Mouse (Mus musculus) urinary bladder, postnatal 36 days (tissue): Measurements from ENCODE around the gene Mybpc2.

Experiments used
- DNase-seq, 2 experiments: peaks; one replicate each; pipeline ENCODE4 v3.0.0; 2022; ENCODE audit warnings: low spot score in 2 of 2, mixed read lengths in 1 of 2

Mybpc2 gene

DNA sequence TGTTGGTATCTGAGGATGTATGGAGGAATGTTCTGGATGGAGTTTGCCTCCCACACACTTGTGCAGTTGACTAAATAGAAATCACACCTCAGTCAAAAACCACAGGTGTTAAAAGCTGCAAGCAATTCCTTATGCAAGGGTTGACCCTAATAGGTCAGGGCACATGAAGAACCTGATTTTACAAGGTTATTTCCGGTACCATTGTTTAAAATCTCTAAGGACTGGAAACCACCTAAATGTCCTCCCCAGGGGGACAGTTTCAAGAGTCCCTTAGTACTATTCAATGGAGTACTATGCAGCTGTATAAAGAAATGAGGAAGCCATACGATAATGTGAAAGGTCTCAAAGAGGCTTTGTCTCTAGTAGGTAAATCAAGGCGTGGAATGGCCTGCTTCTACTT, 21.8 kb upstream of the Mybpc2 start:
- no peak for DNase-seq

- DNase-seq, result no peak
Measured at GRCm38 (mm10) chr7:44543071-44543470, 18.6 kb upstream of the Mybpc2 start.

DNA sequence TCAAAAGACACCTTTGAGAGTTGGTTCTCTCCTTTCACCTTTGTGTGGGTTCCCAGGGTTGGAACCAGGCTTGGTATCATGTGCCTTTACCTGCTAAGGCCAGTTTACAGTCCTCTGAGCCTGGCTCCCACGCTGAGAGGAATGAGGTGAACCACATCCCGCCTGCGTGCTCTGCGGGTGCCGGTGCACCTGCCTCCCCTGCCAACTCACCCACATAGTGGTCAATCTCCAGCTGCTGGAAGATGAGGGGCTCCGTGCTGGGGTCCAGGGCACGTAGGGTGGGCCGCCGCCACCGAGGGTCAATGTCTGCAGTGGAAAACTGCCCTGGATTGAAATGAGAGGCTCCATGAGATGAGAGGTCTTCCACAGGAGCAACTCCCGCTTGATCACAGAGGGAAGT, 18.1 kb upstream of the Mybpc2 start:
- DNase-seq, result no peak

DNA sequence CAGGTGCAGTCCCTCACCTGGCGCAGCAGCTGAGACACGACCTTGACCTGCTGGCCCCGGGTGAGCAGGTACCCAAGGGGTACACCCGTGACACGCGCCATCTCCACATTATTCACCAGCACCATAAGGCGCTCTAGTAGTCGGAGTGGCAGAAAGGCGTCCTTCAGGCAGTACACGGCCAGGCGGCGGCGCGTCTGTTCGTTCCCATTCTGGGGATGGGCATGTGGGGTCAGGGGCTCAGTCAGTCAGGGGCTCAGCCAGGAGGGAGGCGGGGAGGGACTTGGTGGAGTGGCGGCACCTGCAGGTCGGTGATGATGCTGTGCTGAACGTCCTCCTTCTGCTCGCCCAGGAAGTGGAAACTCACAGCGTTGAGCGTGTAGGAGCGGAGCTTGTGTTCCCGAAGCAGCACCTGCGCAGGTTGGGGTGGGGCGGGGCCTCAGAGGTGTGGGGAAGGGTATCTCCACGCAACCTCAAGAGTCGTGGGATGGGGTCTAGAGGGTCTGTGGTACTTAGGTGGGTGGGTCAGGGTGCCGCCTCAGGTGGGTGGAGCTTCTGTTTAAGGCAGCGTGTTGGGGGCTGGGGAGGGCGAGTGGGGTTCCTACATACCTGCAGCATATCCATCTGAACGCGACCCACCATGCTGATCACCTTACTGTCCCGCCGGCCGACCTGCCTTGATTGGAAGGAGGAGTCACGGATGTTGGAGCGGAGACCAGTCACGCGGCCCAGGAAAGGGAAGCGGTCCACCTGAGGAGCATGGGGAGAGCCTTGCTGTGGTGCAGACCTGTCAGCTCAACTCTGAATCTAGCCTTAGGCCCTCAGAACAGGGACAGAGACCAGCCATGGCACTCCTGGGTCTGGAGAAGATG, 14.5 kb upstream of the Mybpc2 start:
- DNase-seq, result no peak

DNA sequence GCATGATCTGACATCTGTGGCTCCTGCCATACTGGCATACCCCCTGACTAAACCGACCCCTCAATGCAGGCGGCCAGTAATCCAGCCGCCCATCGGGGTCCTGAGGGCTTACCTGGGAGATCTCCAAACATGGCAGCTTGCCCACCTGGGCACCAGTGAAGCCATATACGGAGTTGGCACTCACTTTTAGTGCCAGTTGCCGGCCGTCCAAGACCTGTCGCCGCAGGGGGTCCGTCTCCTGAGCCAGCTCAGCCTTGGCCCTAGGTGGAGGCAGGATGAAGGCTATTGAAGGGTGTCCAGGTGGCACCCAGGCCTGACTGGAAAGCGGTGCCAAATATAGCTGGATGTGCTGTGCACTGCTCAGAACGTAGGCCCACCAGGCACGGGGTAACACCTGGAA, 13.0 kb upstream of the Mybpc2 start:
- DNase-seq, result no peak

GRCm38 (mm10) chr7:44537009-44537408, 12.6 kb upstream of the Mybpc2 start:
- DNase-seq, result no peak

GRCm38 (mm10) chr7:44536590-44536968, 12.1 kb upstream of the Mybpc2 start:
- DNase-seq, result no peak

GRCm38 (mm10) chr7:44535657-44536589, 11.5 kb upstream of the Mybpc2 start:
- no peak for DNase-seq

DNA sequence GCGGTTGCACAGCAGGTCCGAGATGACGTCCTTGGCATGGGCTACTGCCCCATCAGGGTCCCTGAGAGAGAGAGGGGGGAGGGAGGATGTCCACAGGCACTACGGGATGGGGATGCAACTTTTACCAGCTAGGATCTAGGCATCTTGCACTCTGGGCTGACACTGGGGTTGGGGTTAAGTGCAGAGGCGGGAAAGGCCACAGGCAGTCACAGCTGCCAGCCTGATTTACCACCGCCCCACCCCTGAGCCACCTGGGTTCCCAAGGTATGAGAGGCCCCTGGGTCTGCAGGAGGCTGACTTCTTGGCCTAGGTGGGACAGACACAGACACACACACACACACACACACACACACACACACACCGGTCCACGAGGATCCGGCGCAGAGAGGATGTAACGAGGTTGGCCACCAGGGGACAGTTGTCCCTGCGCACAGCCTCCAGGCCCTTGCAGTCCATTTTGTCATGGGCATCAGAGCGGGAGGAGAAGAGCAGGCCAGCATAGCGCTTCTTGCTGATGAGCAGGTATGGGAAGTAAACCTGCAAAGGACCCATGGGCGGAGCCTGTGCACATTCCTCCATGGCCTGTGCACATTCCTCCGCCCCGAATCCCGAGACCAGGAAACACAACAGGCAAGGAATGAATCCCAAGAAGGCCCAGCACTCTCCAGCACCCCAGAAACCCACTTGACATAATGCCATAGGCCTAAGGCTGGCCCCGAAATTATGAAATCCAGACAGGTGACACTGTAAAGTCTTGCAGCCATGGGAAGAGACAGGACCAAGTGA, 10.4 kb upstream of the Mybpc2 start:
- no peak for DNase-seq

DNA sequence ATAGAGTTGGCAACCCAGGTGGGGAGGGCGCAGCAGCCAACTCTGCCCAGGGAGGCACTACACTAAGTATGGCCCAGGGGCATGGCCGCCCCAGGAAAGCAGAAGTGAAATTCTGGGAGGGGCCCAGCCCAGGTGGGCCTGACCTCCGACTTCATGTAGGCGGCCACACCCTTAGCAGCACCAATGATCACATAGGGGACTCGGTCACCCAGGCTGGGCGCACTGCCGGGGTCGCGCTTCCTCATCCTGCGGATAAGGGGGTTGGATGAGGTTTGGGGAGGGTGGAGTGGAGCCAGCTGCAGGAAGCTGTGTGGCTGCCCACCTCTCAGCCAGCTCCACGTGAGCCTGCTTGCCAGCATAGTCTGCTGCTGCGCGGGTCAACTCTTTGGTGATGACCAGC, 9.8 kb upstream of the Mybpc2 start:
- no peak for DNase-seq

DNA sequence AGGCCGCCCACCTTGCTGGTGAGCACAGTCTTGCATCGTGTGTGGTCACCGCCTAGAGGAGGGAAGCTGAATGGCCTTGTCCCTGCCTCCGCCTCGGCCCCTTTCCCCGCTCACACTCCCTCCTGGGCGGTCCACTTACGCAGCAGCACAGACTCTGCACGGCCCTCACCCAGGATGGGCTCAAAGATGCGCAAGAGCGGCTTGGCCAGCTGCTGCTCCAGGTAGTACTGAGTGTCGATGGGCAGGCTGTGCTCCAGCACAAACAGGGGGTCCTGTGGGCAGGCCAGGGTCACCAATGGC, 9.2 kb upstream of the Mybpc2 start:
- DNase-seq, result no peak

DNA sequence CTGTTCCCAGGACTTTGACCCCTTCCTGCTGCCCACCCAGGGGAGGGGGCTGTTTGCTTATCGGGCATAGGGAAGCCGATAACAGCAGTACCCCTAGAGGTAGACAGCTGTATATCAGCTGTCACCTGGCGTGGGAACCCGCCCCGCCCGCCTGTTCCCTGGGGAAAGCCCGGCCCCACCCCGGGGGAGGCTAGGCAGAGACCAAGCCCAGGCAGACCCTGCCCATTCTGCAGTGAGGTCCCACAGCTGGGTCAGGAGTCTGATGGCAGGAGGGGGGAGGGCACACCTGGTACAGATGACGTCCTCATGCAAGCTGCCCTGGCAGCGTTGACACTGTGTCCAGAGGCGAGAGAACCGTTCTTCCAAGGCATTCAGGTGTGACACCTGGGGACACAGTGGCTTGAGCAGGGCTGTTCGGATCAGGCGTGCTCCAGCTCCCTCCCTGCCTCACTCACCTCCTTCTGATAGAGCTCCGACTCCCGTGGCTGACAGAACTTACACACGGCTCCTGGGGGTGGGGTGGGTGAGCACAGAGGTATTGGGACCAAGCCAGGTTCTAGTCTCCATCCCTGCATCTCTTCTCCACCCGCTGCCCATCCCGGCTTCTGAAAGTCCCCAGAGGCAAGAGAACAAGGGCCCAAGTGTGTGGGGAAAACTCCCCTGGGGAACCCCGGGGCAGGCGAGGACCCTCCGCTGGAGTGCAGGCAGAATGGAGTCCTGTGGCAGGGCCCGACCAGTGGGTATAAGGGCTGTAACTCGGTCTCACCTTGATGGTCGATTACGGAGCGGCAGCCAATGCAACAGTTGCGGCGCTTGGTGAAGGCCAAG, 8.7 kb upstream of the Mybpc2 start:
- no peak for DNase-seq

GRCm38 (mm10) chr7:44531946-44532732, 7.7 kb upstream of the Mybpc2 start, which contains the start of gene Spib:
Gene Spib, minus strand, starts transcription at chr7:44532071.
- no peak for DNase-seq

DNA sequence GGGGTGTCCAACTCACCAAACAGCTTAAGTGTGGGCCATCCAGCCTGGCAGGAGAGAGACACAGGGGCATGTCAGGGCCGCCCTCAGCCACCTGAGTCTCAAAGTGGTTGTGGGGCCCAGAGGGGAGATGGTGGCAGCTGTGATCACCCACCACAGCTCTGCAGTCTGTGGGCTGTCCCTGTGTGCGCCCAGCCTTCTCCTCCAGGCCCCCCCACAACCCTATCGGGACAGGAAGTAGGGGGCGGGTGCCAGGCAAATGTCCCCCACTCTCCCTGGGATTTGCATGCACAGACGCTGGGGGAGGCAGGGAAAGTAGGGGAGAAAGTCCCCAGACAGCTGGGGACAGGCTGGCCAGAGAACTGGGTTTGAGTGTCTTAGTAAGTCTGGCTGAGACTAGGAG, 6.8 kb upstream of the Mybpc2 start:
- DNase-seq, result no peak

- DNase-seq, result no peak
Measured at GRCm38 (mm10) chr7:44530507-44530906, 6.1 kb upstream of the Mybpc2 start.

DNA sequence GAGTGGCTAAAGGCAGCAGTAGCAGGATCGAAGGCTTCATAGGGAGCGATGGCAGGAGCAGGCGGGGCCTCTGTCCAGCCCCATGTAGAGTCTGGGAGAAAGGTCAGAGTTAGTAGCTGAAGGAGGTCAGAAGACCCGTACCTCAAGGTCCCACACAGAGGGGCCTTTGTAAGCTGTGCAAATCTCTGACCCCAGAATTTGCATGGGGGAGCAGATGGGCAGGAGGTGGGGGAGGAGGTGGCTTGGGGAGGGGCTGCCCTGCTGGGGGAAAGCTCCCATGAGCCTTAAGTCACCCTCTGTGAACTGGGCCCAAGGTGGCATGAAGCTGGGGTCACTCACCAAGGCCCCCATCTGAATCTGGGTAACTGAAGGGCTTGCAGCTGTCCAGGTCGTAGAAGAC, 5.1 kb upstream of the Mybpc2 start:
- DNase-seq, result no peak

DNA sequence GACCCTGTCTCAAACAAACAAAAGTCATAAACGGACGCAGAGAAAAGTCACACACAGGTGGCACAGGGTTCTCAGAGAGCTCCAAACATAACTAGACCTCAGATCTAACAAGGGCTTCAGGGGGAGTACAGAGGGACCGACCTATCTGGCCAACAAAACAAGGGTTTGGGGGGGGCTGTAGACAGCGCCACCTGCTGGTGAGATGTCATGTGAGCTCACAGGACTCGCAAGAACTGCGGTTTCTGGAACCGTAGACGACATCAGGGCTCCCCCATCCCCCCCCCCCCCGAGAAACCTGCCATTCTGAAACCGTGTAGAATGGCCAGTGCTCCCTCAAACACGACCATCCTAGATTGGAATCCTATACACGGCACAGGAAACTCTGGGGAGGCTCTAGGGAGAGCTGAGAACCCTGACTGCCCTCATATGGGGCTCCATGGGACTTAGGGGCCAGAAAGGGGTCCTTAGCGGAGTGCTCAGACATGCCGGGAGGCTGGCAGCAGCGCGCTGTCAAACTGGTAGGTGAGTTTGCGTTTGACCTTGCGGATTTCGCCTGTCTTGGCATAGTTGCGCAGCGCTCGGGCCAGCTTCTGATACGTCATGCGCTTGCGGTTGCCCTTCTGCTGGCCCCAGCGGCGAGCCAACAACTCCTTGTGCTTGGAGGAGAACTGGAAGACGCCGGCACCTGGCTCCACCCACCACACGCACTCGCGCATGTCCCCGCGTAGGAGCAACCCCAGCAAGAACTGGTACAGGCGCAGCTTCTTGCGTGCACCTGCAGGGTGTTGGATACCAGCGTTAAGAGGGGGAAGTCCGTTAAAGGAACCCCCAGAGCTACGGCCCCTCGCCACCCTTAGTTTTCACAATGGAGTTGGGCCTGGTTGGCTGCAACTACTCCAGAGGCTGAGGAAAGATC, 3.3 kb upstream of the Mybpc2 start:
- DNase-seq, result peak; percentile 34 to 73

DNA sequence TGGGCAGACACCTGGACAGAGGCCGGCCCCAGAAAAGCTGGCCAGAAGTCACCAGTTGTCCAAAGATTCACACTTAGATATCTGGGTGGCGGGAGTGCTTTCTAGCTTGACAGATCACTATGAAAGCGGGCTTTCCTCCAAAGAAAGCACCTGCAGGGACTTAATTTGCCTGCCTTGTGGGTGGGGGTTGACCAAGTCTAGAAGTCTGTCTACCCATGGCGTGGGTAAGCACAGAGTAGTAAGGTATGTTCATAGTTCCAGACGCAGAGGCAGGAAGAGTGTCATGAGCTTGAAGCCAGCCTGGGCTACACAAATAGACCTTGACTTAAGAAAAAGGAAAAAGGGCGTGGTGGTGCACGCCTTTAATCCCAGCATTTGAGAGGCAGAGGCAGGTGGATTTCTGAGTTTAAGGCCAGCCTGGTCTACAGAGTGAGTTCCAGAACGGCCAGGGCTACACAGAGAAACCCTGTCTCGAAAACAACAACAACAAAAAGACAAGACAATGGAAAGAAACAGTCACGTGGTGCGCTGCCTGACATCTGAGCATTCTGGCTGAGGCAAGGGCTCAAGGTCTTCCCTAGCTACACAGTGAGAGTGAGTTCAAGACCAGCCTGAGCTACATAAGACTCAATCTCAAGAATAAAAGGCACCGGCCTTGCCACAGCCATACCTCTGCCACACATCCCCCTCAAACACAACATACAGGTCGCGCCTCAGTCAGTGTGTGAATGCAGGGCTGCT, 2.1 kb upstream of the Mybpc2 start:
- DNase-seq, result no peak
